Mouse (Mus musculus) neural tube, embryonic 11.5 days (tissue): ENCODE measurements around the gene Dcxr. TPM values are rescaled to one million over a fixed set of nuclear protein-coding genes. Genes with fewer than 3 reads are reported as not detected.

Experiments
- ATAC-seq: fragments of 200-750 bp; cut with Nextera tagmentation; 2 replicates; pipeline ENCODE4 v1.8.0; 2017; ENCODE audit warnings: moderate number of reproducible peaks, mild to moderate bottlenecking, moderate TSS enrichment, moderate library complexity; ENCODE audit not compliant: insufficient read depth, low FRiP score, low TSS enrichment
- DNase-seq: peaks from one replicate; pipeline ENCODE4 v3.0.0-alpha.2; 2015; ENCODE audit warnings: low spot score
- H3K27ac ChIP-seq: fragments of 300-500 bp; sonication (generic); 2 replicates; pipeline ENCODE4 v1.5.1; 2014; ENCODE audit warnings: low read depth, mild to moderate bottlenecking, low read length
- H3K27me3 ChIP-seq: fragments of 300-500 bp; sonication (generic); 2 replicates; pipeline ENCODE4 v1.6.1; 2014; ENCODE audit warnings: mild to moderate bottlenecking, low read length, mixed read lengths; ENCODE audit not compliant: control insufficient read depth, insufficient read depth
- H3K36me3 ChIP-seq: fragments of 300-500 bp; sonication (generic); 2 replicates; pipeline ENCODE4 v1.6.1; 2014; ENCODE audit warnings: mild to moderate bottlenecking, low read length, moderate library complexity, mixed read lengths; ENCODE audit not compliant: control insufficient read depth, insufficient read depth
- H3K4me1 ChIP-seq: fragments of 300-500 bp; sonication (generic); 2 replicates; pipeline ENCODE4 v1.6.1; 2014; ENCODE audit warnings: low read length, mixed read lengths; ENCODE audit not compliant: control insufficient read depth, insufficient read depth
- H3K4me2 ChIP-seq: fragments of 300-500 bp; sonication (generic); 2 replicates; pipeline ENCODE4 v1.6.1; 2014; ENCODE audit warnings: low read depth, mild to moderate bottlenecking, moderate library complexity
- H3K4me3 ChIP-seq: fragments of 300-500 bp; sonication (generic); 2 replicates; pipeline ENCODE4 v1.5.1; 2014; ENCODE audit warnings: low read depth, low read length
- H3K9ac ChIP-seq: fragments of 300-500 bp; sonication (generic); 2 replicates; pipeline ENCODE4 v1.6.1; 2014; ENCODE audit warnings: mild to moderate bottlenecking, low read length
- H3K9me3 ChIP-seq: fragments of 300-500 bp; sonication (generic); 2 replicates; pipeline ENCODE4 v1.6.1; 2016; ENCODE audit warnings: low read length; ENCODE audit not compliant: control insufficient read depth
- WGBS: fragments of 180-500 bp; shearing (Covaris S2); extraction: QIAGEN DNeasy Blood & Tissue Kit; methylation state at CpG from one replicate; pipeline ENCODE4 v1.1.7; 2014; 5-methylcytosine and 5-hydroxymethylcytosine counted together
- polyA plus RNA-seq: library from polyadenylated mRNA; unstranded; fragments of >200 nt; fragmentation: Nextera tagmentation; extraction: Ambion mirVana; gene quantifications from 2 replicates; pipeline ENCODE4 v1.2.1, GENCODE M21; 2014

Gene Dcxr
- polyA plus RNA-seq, 1 experiment from 2014 or later: 16.5 TPM

DNA sequence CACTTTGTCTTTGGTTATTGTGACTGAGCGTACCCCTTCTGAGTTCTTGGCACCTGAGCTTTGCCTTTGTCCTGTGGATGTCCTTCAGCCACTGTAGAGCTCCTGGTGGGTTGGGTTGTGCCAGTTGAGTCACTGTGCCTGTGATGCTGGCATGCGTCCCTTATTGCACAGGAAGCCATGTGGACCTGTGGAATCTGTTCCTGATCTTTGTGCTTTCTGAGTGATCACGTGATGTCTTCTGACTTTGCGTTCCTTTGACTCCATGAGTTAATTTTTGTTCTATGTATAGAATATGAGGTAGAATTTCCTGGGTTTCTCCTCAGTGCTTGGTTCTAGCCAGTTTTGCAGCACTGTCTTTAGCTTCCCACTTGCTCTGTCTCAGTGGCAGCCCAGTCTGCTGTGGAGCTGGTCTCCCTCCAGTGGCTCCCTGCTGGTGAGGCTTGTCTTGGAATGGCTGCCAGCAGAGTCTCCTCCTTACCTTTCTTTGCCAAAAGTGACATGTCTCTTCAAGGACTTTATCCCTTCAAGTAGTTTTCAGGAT, 34.5 kb downstream of the Dcxr start:
- Histone ChIP-seq H3K4me3 (no peak overlapping the region), H3K27me3 (no peaks in the 10 kb centered on the region), H3K9ac (no peak overlapping the region), H3K27ac (no peak overlapping the region), H3K9me3 (no peaks in the 10 kb centered on the region), H3K4me1 (peaks cover 17% of the 10 kb centered on the region), H3K36me3 (peaks cover 11% of the 10 kb centered on the region), H3K4me2 (no peak overlapping the region)
- WGBS: 94% methylated on average over 4 of the region's 4 CpGs
- ATAC-seq (no peak), DNase-seq (no peak)

DNA sequence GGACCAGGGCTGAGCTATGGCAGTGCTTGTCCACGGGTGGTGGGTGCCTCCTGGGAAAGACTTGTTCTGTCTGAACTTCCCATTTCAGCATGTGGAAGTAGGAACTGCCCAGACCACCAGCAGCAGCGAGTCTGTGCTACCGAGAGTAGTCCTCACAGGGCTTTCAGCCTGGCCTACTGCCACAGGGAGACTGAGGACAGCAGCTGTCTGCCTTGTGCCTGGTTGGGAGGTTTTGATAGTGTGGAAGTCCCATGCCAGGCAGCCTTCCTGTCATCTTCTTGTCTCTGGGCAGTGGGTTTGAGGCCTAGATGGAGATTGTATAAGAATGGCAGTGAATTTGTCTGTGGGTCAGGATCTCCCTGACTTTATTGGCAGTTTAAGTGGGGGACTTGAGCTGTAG, 37.7 kb downstream of the Dcxr start:
- H3K4me3 ChIP-seq: no peak overlapping the region
- WGBS: 88% methylated on average over 3 of the region's 3 CpGs
- H3K9me3 ChIP-seq: no peaks in the 10 kb centered on the region
- H3K27me3 ChIP-seq: no peaks in the 10 kb centered on the region
- no peak overlapping the region for H3K27ac ChIP-seq
- H3K36me3 ChIP-seq: peaks cover 18% of the 10 kb centered on the region
- peaks cover 3% of the 10 kb centered on the region; the same call in 1 of the 2 replicates for H3K4me1 ChIP-seq
- H3K4me2 ChIP-seq: no peak overlapping the region
- ATAC-seq (no peak), DNase-seq (no peak)
- H3K9ac ChIP-seq: no peak overlapping the region

DNA sequence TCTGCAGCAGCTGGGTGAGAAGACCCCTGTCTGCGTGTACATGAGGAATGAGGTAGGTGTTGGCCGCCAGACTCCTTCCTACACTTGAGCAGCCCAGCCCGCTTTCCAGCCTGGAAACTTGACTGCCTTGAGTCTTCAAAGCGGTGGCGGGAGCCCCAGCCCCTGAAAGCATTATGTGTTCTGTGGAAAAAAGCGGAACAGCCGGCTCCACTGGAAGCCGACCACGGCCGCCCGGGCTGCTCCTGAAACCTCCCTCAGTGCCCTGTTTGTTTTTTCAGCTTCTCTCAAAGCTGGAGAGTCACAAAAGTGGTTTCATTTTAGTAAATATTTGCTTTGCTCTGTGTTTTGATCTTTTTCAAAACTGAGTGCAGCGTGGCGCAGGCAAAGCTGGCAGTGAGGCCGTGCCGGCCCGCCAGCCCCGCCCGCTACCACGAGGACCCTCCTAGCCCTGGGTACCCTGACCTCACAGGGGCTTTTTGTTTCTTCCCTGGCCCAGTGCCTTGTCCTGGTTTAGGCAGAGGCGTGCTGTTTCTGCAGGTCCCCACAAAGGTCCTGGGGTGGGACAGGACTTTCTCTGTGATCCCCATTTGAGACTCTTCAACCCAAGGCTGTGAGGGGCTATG, 40.3 kb downstream of the Dcxr start:
- no peaks in the 10 kb centered on the region for H3K9me3 ChIP-seq
- ATAC-seq (no peak), DNase-seq (peak; percentile 44)
- 70% methylated on average over 20 of the region's 20 CpGs for WGBS
- H3K27me3 ChIP-seq: no peaks in the 10 kb centered on the region
- H3K4me3 ChIP-seq: no peak overlapping the region
- H3K4me1 ChIP-seq: 0 out of 2 replicates have a peak, but pooled peaks cover 3% of the 10 kb centered on the region
- no peak overlapping the region for H3K27ac ChIP-seq
- H3K4me2 ChIP-seq: no peak overlapping the region
- peaks cover 15% of the 10 kb centered on the region for H3K36me3 ChIP-seq
- H3K9ac ChIP-seq: no peak overlapping the region

DNA sequence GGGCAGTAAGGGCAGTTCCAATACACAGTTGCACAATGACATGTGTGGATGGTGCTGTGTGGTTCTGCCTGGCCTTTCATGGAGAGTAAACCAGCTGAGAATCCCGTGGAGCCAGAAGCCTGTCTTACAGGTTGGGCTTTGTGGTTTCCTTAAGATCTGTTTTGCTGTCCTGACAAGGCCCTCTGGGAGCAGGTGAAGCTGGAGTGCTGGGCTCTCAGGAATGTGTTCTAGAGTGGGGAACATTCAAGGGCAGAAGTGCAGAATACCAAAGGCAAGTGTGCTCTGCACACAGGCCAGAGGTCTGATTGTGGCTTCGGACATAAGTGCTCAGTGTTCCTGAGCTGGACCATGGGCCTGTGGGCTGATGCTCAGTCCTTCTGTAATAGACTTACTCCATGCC, 42.4 kb downstream of the Dcxr start:
- ATAC-seq: no peak
- 89% methylated on average over 2 of the region's 2 CpGs for WGBS
- Histone ChIP-seq H3K4me1 (0 out of 2 replicates have a peak, but pooled peaks cover 3% of the 10 kb centered on the region), H3K9me3 (no peaks in the 10 kb centered on the region), H3K36me3 (peaks cover 20% of the 10 kb centered on the region), H3K4me3 (no peak overlapping the region), H3K9ac (no peak overlapping the region), H3K27ac (no peak overlapping the region), H3K27me3 (no peaks in the 10 kb centered on the region), H3K4me2 (no peak overlapping the region)
- DNase-seq: no peak

DNA sequence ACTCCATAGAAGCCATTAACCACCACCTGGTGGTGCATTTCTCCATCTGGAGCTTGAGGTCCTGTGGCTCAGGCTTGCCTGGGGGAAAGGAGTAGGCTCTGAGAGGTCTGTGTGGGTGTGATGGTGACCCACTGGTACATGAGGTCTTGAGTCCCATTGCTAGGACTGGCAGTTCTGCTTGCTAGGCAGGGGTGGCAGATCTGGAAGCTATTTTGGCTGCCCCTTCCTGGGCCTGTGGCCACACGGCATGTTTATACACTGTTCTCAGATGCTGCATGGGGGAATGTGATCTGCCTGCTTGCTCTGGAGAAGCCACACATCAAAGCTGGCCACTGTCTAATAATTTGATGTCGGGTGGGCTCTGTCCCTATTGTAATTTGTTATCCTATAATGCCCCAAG, 43.0 kb downstream of the Dcxr start:
- Histone ChIP-seq H3K27me3 (no peaks in the 10 kb centered on the region), H3K36me3 (peaks cover 19% of the 10 kb centered on the region), H3K9me3 (no peaks in the 10 kb centered on the region), H3K9ac (no peak overlapping the region), H3K27ac (no peak overlapping the region), H3K4me2 (no peak overlapping the region), H3K4me3 (no peak overlapping the region), H3K4me1 (0 out of 2 replicates have a peak, but pooled peaks cover 3% of the 10 kb centered on the region)
- DNase-seq (no peak), ATAC-seq (no peak)
- WGBS: 91% methylated on average over 2 of the region's 2 CpGs

DNA sequence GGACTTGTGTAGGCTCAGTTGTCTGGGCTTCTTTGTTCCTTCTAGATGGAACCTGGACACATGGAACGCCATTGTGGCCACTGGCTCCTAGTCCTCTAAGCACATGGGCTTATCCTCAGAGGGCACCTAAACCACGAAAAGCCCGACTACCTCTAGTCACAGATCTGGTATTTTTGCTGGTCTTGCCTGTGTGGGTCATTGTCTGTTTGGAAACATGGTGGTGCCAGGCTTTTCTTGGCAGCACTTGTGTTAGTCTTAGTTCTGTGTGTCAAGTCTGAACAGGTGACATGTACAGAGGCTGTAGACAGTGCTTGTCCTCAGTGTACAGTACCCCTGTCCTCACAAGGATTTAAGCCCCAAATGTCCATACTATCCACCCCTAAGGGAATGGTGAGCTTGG, 43.5 kb downstream of the Dcxr start:
- H3K27ac ChIP-seq: no peak overlapping the region
- ATAC-seq: no peak
- H3K9ac ChIP-seq: no peak overlapping the region
- H3K4me1 ChIP-seq: 0 out of 2 replicates have a peak, but pooled peaks cover 3% of the 10 kb centered on the region
- 91% methylated on average over 3 of the region's 3 CpGs for WGBS
- H3K4me3 ChIP-seq: no peak overlapping the region
- peaks cover 18% of the 10 kb centered on the region for H3K36me3 ChIP-seq
- H3K9me3 ChIP-seq: no peaks in the 10 kb centered on the region
- DNase-seq: no peak
- no peaks in the 10 kb centered on the region for H3K27me3 ChIP-seq
- no peak overlapping the region for H3K4me2 ChIP-seq

DNA sequence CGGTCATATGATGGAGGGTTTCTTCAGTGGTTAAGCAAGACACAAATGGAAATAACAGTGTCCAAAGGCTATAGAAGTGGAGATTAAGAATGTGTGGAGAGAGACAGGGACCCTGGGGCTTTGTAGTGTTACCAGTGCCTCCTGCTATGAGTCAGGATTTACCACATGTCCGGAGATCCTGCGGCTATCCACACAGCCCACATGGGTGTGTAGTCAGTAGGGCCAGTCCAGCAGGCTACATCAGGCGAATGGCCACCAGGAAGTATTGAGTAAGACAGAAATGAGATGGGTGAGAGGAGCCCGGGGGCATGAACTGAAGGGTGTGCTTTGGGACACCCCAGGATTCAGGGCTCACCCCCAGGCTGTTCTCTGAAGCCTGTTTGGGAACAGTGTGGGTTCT, 44.4 kb downstream of the Dcxr start:
- no peak overlapping the region for H3K4me2 ChIP-seq
- peaks cover 20% of the 10 kb centered on the region for H3K36me3 ChIP-seq

DNA sequence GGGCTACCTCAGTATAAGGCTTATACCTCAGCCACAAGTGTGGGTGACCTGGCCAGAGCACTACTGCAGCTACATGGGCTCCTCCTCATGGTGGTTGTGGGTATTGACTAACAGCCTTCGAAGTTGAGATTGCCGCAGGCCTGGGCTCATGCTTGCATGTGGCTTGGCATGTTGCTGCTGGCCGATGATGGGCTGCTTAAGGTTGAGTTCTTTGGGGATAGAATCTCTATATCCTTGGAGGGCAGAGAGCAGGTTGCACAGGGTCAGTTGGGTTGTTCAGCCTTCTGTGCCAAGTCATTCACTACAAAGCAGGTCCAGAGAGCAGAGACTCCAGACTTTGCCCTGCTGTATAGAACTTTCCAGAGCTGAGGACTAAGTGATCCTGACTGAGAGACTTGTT, 47.2 kb downstream of the Dcxr start:
- Histone ChIP-seq H3K4me1 (no peaks in the 10 kb centered on the region), H3K4me2 (no peak overlapping the region), H3K9me3 (no peaks in the 10 kb centered on the region), H3K9ac (no peak overlapping the region), H3K27me3 (no peaks in the 10 kb centered on the region), H3K27ac (no peak overlapping the region), H3K4me3 (no peak overlapping the region), H3K36me3 (peaks cover 11% of the 10 kb centered on the region)
- 85% methylated on average over 3 of the region's 3 CpGs for WGBS
- no peak for DNase-seq
- ATAC-seq: no peak

More for the DNA sequence above, 44.4 kb downstream of the Dcxr start:
- Histone ChIP-seq H3K4me1 (0 out of 2 replicates have a peak, but pooled peaks cover 3% of the 10 kb centered on the region), H3K27ac (no peak overlapping the region), H3K4me3 (no peak overlapping the region), H3K27me3 (no peaks in the 10 kb centered on the region), H3K9ac (no peak overlapping the region), H3K9me3 (no peaks in the 10 kb centered on the region)
- DNase-seq: no peak
- WGBS: 90% methylated on average over 5 of the region's 5 CpGs
- no peak for ATAC-seq

DNA sequence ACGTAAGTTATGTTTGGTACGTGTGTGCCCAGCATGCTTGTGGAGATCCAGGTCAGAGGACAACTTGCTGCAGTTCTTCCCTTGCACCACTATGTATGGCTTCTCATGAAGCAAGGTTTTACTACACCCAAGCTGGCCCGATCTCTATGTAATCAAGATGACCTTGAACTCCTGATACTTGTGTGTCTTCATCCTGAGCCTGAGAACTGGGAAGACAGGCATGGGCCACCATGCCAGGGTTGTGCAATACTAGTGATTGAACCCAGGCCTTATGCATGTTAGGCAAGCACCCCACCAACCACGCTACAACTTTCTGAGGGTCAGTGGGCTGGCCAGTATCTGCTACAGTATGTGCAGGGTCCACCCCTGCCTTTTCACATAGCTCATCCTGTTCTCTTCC, 50.1 kb downstream of the Dcxr start:
- DNase-seq: no peak
- H3K36me3 ChIP-seq: peaks cover 7% of the 10 kb centered on the region
- 95% methylated on average over 4 of the region's 4 CpGs for WGBS

More for the DNA sequence above, 50.1 kb downstream of the Dcxr start:
- Histone ChIP-seq H3K9ac (no peak overlapping the region), H3K4me2 (no peak overlapping the region), H3K27ac (no peak overlapping the region), H3K9me3 (no peaks in the 10 kb centered on the region), H3K27me3 (no peaks in the 10 kb centered on the region), H3K4me3 (no peak overlapping the region), H3K4me1 (peaks cover 4% of the 10 kb centered on the region; the same call in 1 of the 2 replicates)
- no peak for ATAC-seq
